Comparison of ENCODE assay signal across 26 mouse cellular contexts in genomic region chr2:174580906-174581703, GRCm38 (mm10).
DNase-seq lines count a peak whose midpoint lies in the region; ATAC-seq and TF ChIP-seq lines count a peak whose summit lies in the region.
"Had no signal": no experiment of that assay in that cellular context is flagged by ENCODE, and none has a peak within 500 bp of the region (broad histone marks: within the 10 kb centered on the region; RNA-seq: fewer than 3 reads in every experiment).

No protein-coding gene starts in this region.

- peak; percentile 74 for DNase-seq in MEL (ENCODE audit: low read depth, low spot score)
- no peak for DNase-seq in liver, embryonic 13.5 days
- no peak for DNase-seq in hindbrain, embryonic 11.5 days (ENCODE audit: low spot score)
- DNase-seq in spleen, adult 18-20 months = no peak
- no peak for DNase-seq in kidney, adult 2 months
- DNase-seq: adrenal gland, postnatal 14 days; cerebellum, adult 2 months; cerebellum, postnatal 25 days; heart, postnatal 10 days; kidney, adult 8-10 months; kidney, postnatal 4 days; left cerebral cortex, postnatal 4 days; retina, postnatal 1 day; right cerebral cortex, postnatal 14 days had no signal

- TF ChIP-seq RAD21 in MEL (IDR thresholded peaks at IDR 0.05; ENCODE audit: low read depth, low read length) = no peak

- H3K4me1 ChIP-seq in MEL (ENCODE audit: control insufficient read depth in 1 of 2, insufficient read depth in 2 of 2, low read length in 2 of 2) = peaks cover 6 to 15% of the 10 kb centered on the region in 2 experiments; a peak in 3 of 4 replicates
- H3K4me1 ChIP-seq in liver, embryonic 13.5 days (replicated peaks) = peaks cover 20% of the 10 kb centered on the region
- H3K4me1 ChIP-seq in hindbrain, embryonic 11.5 days (replicated peaks; ENCODE audit: control insufficient read depth, insufficient read depth, low read length) = no peaks in the 10 kb centered on the region
- H3K4me1 ChIP-seq in kidney, adult 2 months (ENCODE audit: control insufficient read depth, insufficient read depth, low read length) = no peaks in the 10 kb centered on the region
- H3K4me1 ChIP-seq: forebrain, embryonic 10.5 days; heart, embryonic 13.5 days; intestine, embryonic 15.5 days; lung, embryonic 15.5 days; midbrain, embryonic 12.5 days; stomach, embryonic 15.5 days had no signal

- no peaks in the 10 kb centered on the region for H3K9me3 ChIP-seq in MEL (replicated peaks; ENCODE audit: insufficient read depth, low read length)
- H3K9me3 ChIP-seq in liver, embryonic 13.5 days (replicated peaks) = no peaks in the 10 kb centered on the region
- H3K9me3 ChIP-seq in hindbrain, embryonic 11.5 days (ENCODE audit: control insufficient read depth, low read length) = no peaks in the 10 kb centered on the region
- H3K9me3 ChIP-seq: forebrain, embryonic 10.5 days; heart, embryonic 13.5 days; intestine, embryonic 15.5 days; lung, embryonic 15.5 days; midbrain, embryonic 12.5 days; stomach, embryonic 15.5 days had no signal

- no peaks in the 10 kb centered on the region for H3K79me2 ChIP-seq in MEL (ENCODE audit: control insufficient read depth, insufficient read depth, low read length, poor library complexity)

- H3K9ac ChIP-seq in MEL (ENCODE audit: control insufficient read depth, low read depth, low read length, poor library complexity, severe bottlenecking) = no peak overlapping the region
- no peak overlapping the region for H3K9ac ChIP-seq in liver, embryonic 13.5 days
- no peak overlapping the region for H3K9ac ChIP-seq in hindbrain, embryonic 11.5 days (ENCODE audit: low read depth, low read length)
- H3K9ac ChIP-seq: heart, embryonic 13.5 days; intestine, embryonic 15.5 days; lung, embryonic 15.5 days; midbrain, embryonic 12.5 days; stomach, embryonic 15.5 days had no signal

- no peak overlapping the region for H3K4me3 ChIP-seq in MEL (ENCODE audit: control insufficient read depth in 1 of 2, insufficient read depth in 1 of 2, low read depth in 2 of 2, low read length in 2 of 2)
- H3K4me3 ChIP-seq in liver, embryonic 13.5 days (replicated peaks) = no peak overlapping the region
- H3K4me3 ChIP-seq in hindbrain, embryonic 11.5 days (ENCODE audit: low read depth, low read length) = no peak overlapping the region
- no peak overlapping the region for H3K4me3 ChIP-seq in kidney, adult 2 months (ENCODE audit: insufficient read depth, low read depth, low read length)
- H3K4me3 ChIP-seq: forebrain, embryonic 10.5 days; heart, embryonic 13.5 days; intestine, embryonic 15.5 days; lung, embryonic 15.5 days; midbrain, embryonic 12.5 days; stomach, embryonic 15.5 days had no signal

- no peak for TF ChIP-seq POLR2A in MEL (IDR thresholded peaks at IDR 0.05; ENCODE audit: control insufficient read depth in 1 of 2, insufficient read depth in 1 of 2, low read depth in 1 of 2, low read length in 2 of 2, poor library complexity in 1 of 2)
- TF ChIP-seq POLR2A in kidney, adult 2 months (IDR thresholded peaks at IDR 0.05; ENCODE audit: low read depth, low read length) = no peak

- peak; percentile 47 for ATAC-seq in erythroblast, adult 5-6 weeks (replicated peaks; ENCODE audit: low FRiP score, poor library complexity, severe bottlenecking)
- ATAC-seq in liver, embryonic 13.5 days (ENCODE audit: low read depth) = peak; percentile 93
- ATAC-seq in megakaryocyte progenitor cell, adult 5-6 weeks (replicated peaks; ENCODE audit: poor library complexity) = peak; percentile 91
- ATAC-seq in hindbrain, embryonic 11.5 days (ENCODE audit: low FRiP score) = no peak
- ATAC-seq: forebrain, embryonic 16.5 days; hindbrain, embryonic 16.5 days; intestine, embryonic 15.5 days had no signal

- peak; percentile 83 to 91 for TF ChIP-seq EP300 in MEL (IDR thresholded peaks at IDR 0.05; ENCODE audit: low read depth in 1 of 2, low read length in 2 of 2)

- peak overlapping the region; percentile 60 for H3K27ac ChIP-seq in MEL (ENCODE audit: control insufficient read depth, low read depth, low read length)
- H3K27ac ChIP-seq in liver, embryonic 13.5 days = no peak overlapping the region
- H3K27ac ChIP-seq in hindbrain, embryonic 11.5 days (ENCODE audit: low read depth, low read length) = no peak overlapping the region
- no peak overlapping the region for H3K27ac ChIP-seq in kidney, adult 2 months (ENCODE audit: insufficient read depth, low read depth, low read length)
- H3K27ac ChIP-seq: forebrain, embryonic 10.5 days; heart, embryonic 13.5 days; intestine, embryonic 15.5 days; kidney, postnatal 0 days; lung, embryonic 15.5 days; midbrain, embryonic 12.5 days; stomach, embryonic 15.5 days had no signal

- no peak for TF ChIP-seq CTCF in MEL (IDR thresholded peaks at IDR 0.05 in 2 of 3, conservative IDR thresholded peaks at IDR 0.05 in 1 of 3; ENCODE audit: control insufficient read depth in 1 of 3, insufficient read depth in 1 of 3, low read depth in 2 of 3, low read length in 3 of 3, poor library complexity in 1 of 3, severe bottlenecking in 1 of 3)
- TF ChIP-seq CTCF in kidney, adult 2 months (conservative IDR thresholded peaks at IDR 0.05; ENCODE audit: insufficient read depth, insufficient read length, low read depth, low read length) = no peak

- WGBS in liver, embryonic 13.5 days (ENCODE audit: insufficient replicate concordance) = 57% methylated on average over 5 of the region's 5 CpGs
- WGBS in hindbrain, embryonic 11.5 days = 93% methylated on average over 5 of the region's 5 CpGs
- 92% methylated on average over 5 of the region's 5 CpGs for WGBS in kidney, adult 2 months

- 0 out of 2 replicates have a peak overlapping the region, but pooled peaks have one; percentile 11 for H3K4me2 ChIP-seq in liver, embryonic 13.5 days
- H3K4me2 ChIP-seq in hindbrain, embryonic 11.5 days (replicated peaks; ENCODE audit: low read depth, low read length) = no peak overlapping the region
- H3K4me2 ChIP-seq: heart, embryonic 13.5 days; intestine, embryonic 15.5 days; lung, embryonic 15.5 days; midbrain, embryonic 12.5 days; stomach, embryonic 15.5 days had no signal

- no peaks in the 10 kb centered on the region for H3K27me3 ChIP-seq in MEL (ENCODE audit: control insufficient read depth in 1 of 2, insufficient read depth in 2 of 2, low read length in 2 of 2)
- H3K27me3 ChIP-seq in liver, embryonic 13.5 days = no peaks in the 10 kb centered on the region
- no peaks in the 10 kb centered on the region for H3K27me3 ChIP-seq in hindbrain, embryonic 11.5 days (ENCODE audit: control insufficient read depth, insufficient read depth, low read length)
- H3K27me3 ChIP-seq in kidney, adult 2 months (replicated peaks; ENCODE audit: control insufficient read depth, insufficient read depth, low read length) = no peaks in the 10 kb centered on the region
- H3K27me3 ChIP-seq: heart, embryonic 13.5 days; intestine, embryonic 15.5 days; lung, embryonic 15.5 days; midbrain, embryonic 12.5 days; stomach, embryonic 15.5 days had no signal

- H3K36me3 ChIP-seq in MEL (ENCODE audit: control insufficient read depth in 1 of 2, insufficient read depth in 2 of 2, low read length in 2 of 2) = peaks cover 0 to 9% of the 10 kb centered on the region in 2 experiments; a peak in 2 of 4 replicates
- H3K36me3 ChIP-seq in liver, embryonic 13.5 days = no peaks in the 10 kb centered on the region
- H3K36me3 ChIP-seq in hindbrain, embryonic 11.5 days (ENCODE audit: control insufficient read depth, insufficient read depth, low read length) = no peaks in the 10 kb centered on the region
- no peaks in the 10 kb centered on the region for H3K36me3 ChIP-seq in kidney, adult 2 months (ENCODE audit: control insufficient read depth, insufficient read depth, low read length)
- H3K36me3 ChIP-seq: forebrain, embryonic 10.5 days; G1E; heart, embryonic 13.5 days; intestine, embryonic 15.5 days; lung, embryonic 15.5 days; midbrain, embryonic 12.5 days; stomach, embryonic 15.5 days had no signal

TF ChIP-seq in MEL, 35 proteins besides CTCF, POLR2A, EP300 and RAD21:
- TF ChIP-seq SIN3A (IDR thresholded peaks at IDR 0.05; ENCODE audit: low read length) (peak; percentile 44; the same call in 1 of the 2 replicates), ETS1 (IDR thresholded peaks at IDR 0.05; ENCODE audit: low read depth, low read length) (peak; percentile 52; the same call in 1 of the 2 replicates), GATA1 (IDR thresholded peaks at IDR 0.05; ENCODE audit: low read depth, low read length) (peak; percentile 90), ZC3H11A (IDR thresholded peaks at IDR 0.05; ENCODE audit: low read depth, low read length) (no peak), MXI1 (IDR thresholded peaks at IDR 0.05; ENCODE audit: low read depth, low read length) (no peak), TAL1 (IDR thresholded peaks at IDR 0.05; ENCODE audit: low read length) (peak; percentile 42), TCF12 (IDR thresholded peaks at IDR 0.05; ENCODE audit: low read depth, low read length) (peak; percentile 84), GABPA (IDR thresholded peaks at IDR 0.05; ENCODE audit: low read depth, low read length) (no peak), RCOR1 (IDR thresholded peaks at IDR 0.05; ENCODE audit: low read depth, low read length) (no peak)
TF ChIP-seq in MEL: peak in this region for 5.
